Mouse (Mus musculus) kidney, adult 2 months (tissue): ENCODE results near the gene Olfr608.

Experiments
- CTCF ChIP-seq: fragments of 200-500 bp; conservative IDR thresholded peaks from 2 replicates; pipeline ENCODE4 v1.5.1; 2011; ENCODE audit warnings: low read depth, mild to moderate bottlenecking, control low read depth, low read length, moderate library complexity, mixed read lengths; ENCODE audit not compliant: insufficient read depth, insufficient read length
- POLR2A ChIP-seq: fragments of 200-500 bp; IDR thresholded peaks from one replicate; pipeline ENCODE4 v1.6.1; 2011; ENCODE audit warnings: low read depth, low read length, control low read depth

- TF ChIP-seq CTCF (no peak), POLR2A (no peak)
Observed at GRCm38 (mm10) chr7:103497962-103498361, 28.3 kb downstream of the Olfr608 start, which contains the start of gene Olfr609.
